Mouse (Mus musculus): ENCODE measurements at regions not wholly inside any gene's neighbourhood (a gene's known extent, or its start where the extent isn't known, plus 50 kb on each side); places are given as distances from the start of the nearest gene placed in this dataset.
"Not testable (repeated sequence)": the region's sequence is repeated elsewhere in the genome, so short reads cannot be mapped to it uniquely, and the experiment has no call there.

DNA sequence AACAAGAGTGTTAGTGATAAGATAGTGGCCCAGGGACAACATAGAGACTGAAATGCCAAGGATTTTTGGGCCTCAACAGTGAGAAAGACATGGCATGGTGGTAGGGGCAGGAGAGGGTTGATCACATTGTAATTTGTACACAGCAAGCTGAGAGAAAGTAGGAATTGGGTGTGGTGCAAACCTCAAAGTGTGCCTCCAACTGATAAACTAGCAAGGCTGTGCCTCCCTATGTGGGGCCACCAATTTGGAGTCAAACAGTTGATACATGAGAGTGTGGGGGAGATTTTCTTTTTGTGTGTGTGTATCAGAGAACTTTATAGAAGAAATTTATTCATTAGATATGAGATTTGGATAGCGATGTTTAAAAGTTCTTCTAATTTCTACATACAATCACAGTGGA, 244.0 kb downstream of the Tbl1xr1 start:
- not testable (repeated sequence) for TF ChIP-seq CTCF (IDR thresholded peaks at IDR 0.05; ENCODE audit: low read depth); EP300 (optimal IDR thresholded peaks at IDR 0.05)
